In the genomic region with DNA sequence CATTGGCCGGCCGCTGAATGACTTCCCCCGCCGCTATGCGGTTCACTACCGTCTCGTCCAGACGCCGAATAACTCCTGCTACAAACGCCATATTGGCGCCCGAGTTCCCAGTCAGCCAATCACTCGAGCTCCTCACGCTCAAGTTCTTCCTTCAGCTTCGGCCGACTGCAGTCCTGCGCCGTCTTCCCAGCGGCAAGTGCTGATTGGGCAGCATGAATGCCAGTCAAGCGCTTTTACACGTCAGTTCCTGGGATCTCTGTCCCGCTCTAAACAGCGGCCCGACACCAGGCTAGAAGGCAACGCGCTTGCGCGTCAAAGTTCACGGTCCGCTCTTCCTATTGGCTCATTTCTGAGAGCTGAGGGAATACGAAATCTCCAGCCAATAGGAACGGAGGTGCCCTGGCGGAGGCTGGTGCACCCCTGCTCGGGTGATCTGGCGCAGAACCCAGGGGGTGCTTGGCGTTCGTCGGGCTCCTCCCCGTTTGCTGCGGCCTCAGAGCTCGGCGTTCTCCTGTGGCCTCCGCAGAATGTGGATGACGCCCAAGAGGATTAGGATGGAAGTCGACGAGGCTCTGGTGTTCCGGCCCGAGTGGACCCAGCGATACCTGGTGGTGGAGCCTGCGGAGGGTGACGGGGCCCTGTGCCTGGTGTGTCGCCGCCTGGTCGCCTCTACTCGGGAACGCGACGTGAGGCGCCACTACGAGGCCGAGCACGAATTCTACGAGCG, we compare ENCODE assay signal across 8 mouse cellular contexts. TPM values are rescaled to one million over a fixed set of nuclear protein-coding genes. Genes with fewer than 3 reads are reported as not detected.
DNase-seq lines count a peak whose midpoint lies in the region; ATAC-seq lines count a peak whose summit lies in the region.

Mlh1 (minus strand) TSS at position 358 of the 727 bp plus-strand sequence.
Epm2aip1 (plus strand) TSS at position 496 of the 727 bp plus-strand sequence.

- peak; percentile 100 for ATAC-seq in intestine, embryonic 14.5 days (replicated peaks; ENCODE audit: low FRiP score, low TSS enrichment, low read depth)

- no peaks in the 10 kb centered on the region for H3K9me3 ChIP-seq in intestine, embryonic 14.5 days (ENCODE audit: control insufficient read depth, low read length)

- peaks cover 35% of the 10 kb centered on the region for H3K4me1 ChIP-seq in intestine, embryonic 14.5 days (replicated peaks; ENCODE audit: control insufficient read depth, insufficient read depth, low read length)

- H3K4me3 ChIP-seq in intestine, embryonic 14.5 days (ENCODE audit: low read depth, low read length), result peak within 1 kb of the TSS; percentile 98

- peak within 1 kb of the TSS; percentile 82 for H3K4me2 ChIP-seq in intestine, embryonic 14.5 days (ENCODE audit: low read length)

- WGBS in intestine, embryonic 14.5 days, result under 1% methylated on average over 63 of the region's 64 CpGs

- H3K27ac ChIP-seq in intestine, embryonic 14.5 days (ENCODE audit: low read depth), result peak within 1 kb of the TSS; percentile 93

- H3K27me3 ChIP-seq in intestine, embryonic 14.5 days (replicated peaks; ENCODE audit: control insufficient read depth, insufficient read depth, low read length), result no peaks in the 10 kb centered on the region

- intact Hi-C loops in left cerebral cortex, postnatal 14 days (cut with DNase I), result no loop called here

- peaks cover 40% of the 10 kb centered on the region for H3K36me3 ChIP-seq in intestine, embryonic 14.5 days (ENCODE audit: control insufficient read depth, insufficient read depth, low read length)

- H3K9ac ChIP-seq in intestine, embryonic 14.5 days (ENCODE audit: low read length), result peak within 1 kb of the TSS; percentile 94

- peak; percentile 92 to 97 for DNase-seq in adrenal gland, adult 18-20 months (ENCODE audit: low spot score in 2 of 2)
- peak; percentile 99 for DNase-seq in embryo, embryonic 11 days
- DNase-seq in gastrocnemius, postnatal 25 days, result peak; percentile 99
- DNase-seq in intestine, embryonic 14.5 days (ENCODE audit: low spot score), result peak; percentile 99
- DNase-seq in left cerebral cortex, postnatal 14 days (ENCODE audit: low spot score in 2 of 2), result peak; percentile 99 to 100
- DNase-seq in mesoderm, embryonic 11.5 days (ENCODE audit: low read depth, low spot score), result peak; percentile 100
- peak; percentile 98 to 99 for DNase-seq in right cerebral cortex, postnatal 36 days (ENCODE audit: low spot score in 2 of 2)
- DNase-seq in yolk sac, embryonic 10.5 days (ENCODE audit: low spot score), result peak; percentile 99

RNA-seq across cellular contexts. Expression of gene Mlh1, which starts in this region (rescaled TPM):
- total RNA-seq in adrenal gland, adult 18-20 months (2021), result 10 to 100 TPM; 11.0 to 11.1 TPM
- total RNA-seq in gastrocnemius, postnatal 25 days (2021), result 1 to 10 TPM; 4.4 to 8.7 TPM
- 43.6 and 48.3 TPM in 2 replicates for polyA plus RNA-seq in intestine, embryonic 14.5 days (2014; fragmentation: Nextera tagmentation; extraction: Ambion mirVana)
- total RNA-seq in left cerebral cortex, postnatal 14 days (2021), result 10 to 100 TPM; 16.8 to 17.9 TPM

RNA-seq across cellular contexts. Expression of gene Epm2aip1, which starts in this region (rescaled TPM):
- total RNA-seq in adrenal gland, adult 18-20 months (2021), result 10 to 100 TPM; 31.2 to 37.8 TPM
- 10 to 100 TPM; 18.8 to 19.2 TPM for total RNA-seq in gastrocnemius, postnatal 25 days (2021)
- polyA plus RNA-seq in intestine, embryonic 14.5 days (2014; fragmentation: Nextera tagmentation; extraction: Ambion mirVana), result 35.7 and 36.1 TPM in 2 replicates
- total RNA-seq in left cerebral cortex, postnatal 14 days (2021), result 10 to 100 TPM; 78.2 to 81.9 TPM

Comparison
In these comparisons a context has a peak if more than half of its experiments do, and no peak if none do; other contexts are left out.
1. Peak in every context shown above with its lines: DNase-seq, ATAC-seq, H3K4me3 ChIP-seq and H3K27ac ChIP-seq.